Mouse (Mus musculus) naive thymus-derived CD4-positive, alpha-beta T cell, adult 2 months (primary cell): ENCODE data around the gene Arhgap17.

Experiments used
- DNase-seq: peaks from one replicate; pipeline ENCODE4 v3.0.0-alpha.2; 2011; ENCODE audit warnings: low read depth

The Arhgap17 gene

GRCm38 (mm10) chr7:123283826-123284225 lies 85.9 kb downstream of the Arhgap17 start:
- no peak for DNase-seq

- DNase-seq = no peak
These were observed 89.9 kb downstream of the Arhgap17 start for GRCm38 (mm10) chr7:123279797-123280196.

- DNase-seq = no peak
These were observed 93.1 kb downstream of the Arhgap17 start for GRCm38 (mm10) chr7:123276568-123276967.

- no peak for DNase-seq
These were observed 96.7 kb downstream of the Arhgap17 start for GRCm38 (mm10) chr7:123273056-123273455.

- DNase-seq = no peak
These were observed 111.6 kb downstream of the Arhgap17 start for GRCm38 (mm10) chr7:123258103-123258502.

- no peak for DNase-seq
These were observed 115.3 kb downstream of the Arhgap17 start for GRCm38 (mm10) chr7:123254196-123254970.

GRCm38 (mm10) chr7:123253396-123253795 lies 116.3 kb downstream of the Arhgap17 start:
- DNase-seq = no peak

- no peak for DNase-seq
These were observed 118.4 kb downstream of the Arhgap17 start for GRCm38 (mm10) chr7:123251343-123251742.

GRCm38 (mm10) chr7:123248166-123248565 lies 121.5 kb downstream of the Arhgap17 start:
- no peak for DNase-seq

GRCm38 (mm10) chr7:123246504-123247084 lies 123.1 kb downstream of the Arhgap17 start:
- DNase-seq = no peak

GRCm38 (mm10) chr7:123244833-123245232 lies 124.9 kb downstream of the Arhgap17 start:
- no peak for DNase-seq

GRCm38 (mm10) chr7:123242241-123242640 lies 127.5 kb downstream of the Arhgap17 start:
- DNase-seq = no peak

- DNase-seq = peak; percentile 23
These were observed 129.7 kb downstream of the Arhgap17 start for GRCm38 (mm10) chr7:123240064-123240463.

GRCm38 (mm10) chr7:123238621-123239020 lies 131.1 kb downstream of the Arhgap17 start:
- no peak for DNase-seq

GRCm38 (mm10) chr7:123235449-123235848 lies 134.3 kb downstream of the Arhgap17 start:
- DNase-seq = no peak
